Mouse (Mus musculus) layer of hippocampus, postnatal 25 days (tissue): ENCODE results near the gene U2af2. TPM values are rescaled to one million over a fixed set of nuclear protein-coding genes. Genes with fewer than 3 reads are reported as not detected.

Experiments
- DNase-seq, 2 experiments: peaks; one replicate each; pipeline ENCODE4 v3.0.0; 2022; ENCODE audit warnings: mixed read lengths in 2 of 2, low spot score in 1 of 2; ENCODE audit errors: extremely low spot score in 1 of 2
- total RNA-seq, 2 experiments: library from RNA; stranded (reverse); gene quantifications; 2 replicates each; pipeline ENCODE4 v1.2.3; 2021

The U2af2 gene
- total RNA-seq, 2 experiments from 2014 or later: 170 to 180 TPM

- no peak for DNase-seq
Observed at GRCm38 (mm10) chr7:5036136-5036535, 25.8 kb upstream of the U2af2 start.

DNA sequence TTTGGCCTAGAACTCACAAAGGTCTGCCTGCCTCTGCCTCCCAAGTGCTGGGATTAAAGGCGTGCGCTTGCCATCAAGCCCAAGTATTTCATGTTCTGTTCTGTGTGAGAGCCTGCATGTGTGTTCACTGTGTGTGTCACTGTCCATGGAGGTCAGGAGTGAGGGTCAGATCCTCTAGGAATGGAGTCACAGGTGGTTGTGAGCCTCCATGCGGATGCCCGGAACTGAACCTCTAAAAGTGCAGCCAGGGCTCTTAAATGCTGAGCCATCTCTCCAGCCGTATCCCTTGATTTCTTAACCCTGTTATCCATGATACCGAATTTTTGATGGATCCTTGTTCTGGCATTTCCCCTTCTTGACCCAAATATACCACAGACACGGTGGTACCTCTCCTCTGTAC, 24.9 kb upstream of the U2af2 start:
- DNase-seq: no peak

DNA sequence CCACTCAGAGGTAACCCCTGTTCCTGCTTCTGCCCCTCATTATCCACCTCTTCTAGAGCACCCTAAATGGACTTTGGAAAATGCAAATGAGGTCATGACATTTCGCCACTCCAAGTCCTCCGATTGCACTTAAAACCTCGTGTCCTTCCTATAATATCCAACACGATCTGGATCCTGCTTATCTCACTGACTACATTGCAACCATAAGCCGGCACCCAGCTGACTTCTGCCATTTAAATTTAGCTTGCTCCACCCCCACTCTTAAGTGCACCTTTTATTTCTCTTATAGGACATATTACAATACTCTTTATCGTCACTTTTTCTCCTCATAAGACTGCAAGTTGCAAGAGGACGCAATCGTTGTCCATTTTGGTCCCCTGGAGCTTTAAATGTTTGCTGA, 24.5 kb upstream of the U2af2 start:
- DNase-seq: no peak

DNA sequence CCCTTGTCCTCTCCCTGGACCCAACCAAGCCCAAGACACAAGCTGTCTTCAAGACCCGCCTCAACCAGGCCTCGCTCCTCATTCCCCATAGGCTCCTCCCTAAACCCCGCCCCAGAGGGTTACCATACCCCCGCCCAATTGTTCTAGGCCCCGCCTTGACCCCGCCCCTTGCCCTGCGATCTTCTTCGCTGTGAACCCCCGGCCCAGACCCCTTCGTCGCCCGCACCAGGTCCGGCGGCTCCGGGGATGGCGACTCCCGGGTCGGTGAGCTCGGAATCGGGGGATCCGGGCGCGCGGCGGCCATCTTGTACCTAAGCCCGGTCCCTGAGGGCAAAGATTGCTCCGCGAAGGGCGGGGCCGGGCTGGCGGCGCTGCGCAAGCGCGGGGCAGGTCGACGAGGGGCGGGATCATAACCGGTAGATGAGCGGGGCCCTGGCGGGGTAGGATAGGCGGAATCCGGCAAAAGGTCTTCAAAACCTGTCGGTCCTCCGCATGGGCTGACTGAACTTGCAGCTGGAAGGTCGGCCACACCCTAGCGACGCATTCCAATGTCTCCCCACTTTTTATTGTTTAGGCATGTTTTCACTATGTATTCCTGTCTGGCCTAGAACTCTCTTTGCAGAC, 23.7 kb upstream of the U2af2 start, which contains the start of gene Zfp784:
Gene Zfp784 (minus strand): TSS at position 338 of the 624 bp plus-strand sequence.
- peak; percentile 80 to 96 for DNase-seq

DNA sequence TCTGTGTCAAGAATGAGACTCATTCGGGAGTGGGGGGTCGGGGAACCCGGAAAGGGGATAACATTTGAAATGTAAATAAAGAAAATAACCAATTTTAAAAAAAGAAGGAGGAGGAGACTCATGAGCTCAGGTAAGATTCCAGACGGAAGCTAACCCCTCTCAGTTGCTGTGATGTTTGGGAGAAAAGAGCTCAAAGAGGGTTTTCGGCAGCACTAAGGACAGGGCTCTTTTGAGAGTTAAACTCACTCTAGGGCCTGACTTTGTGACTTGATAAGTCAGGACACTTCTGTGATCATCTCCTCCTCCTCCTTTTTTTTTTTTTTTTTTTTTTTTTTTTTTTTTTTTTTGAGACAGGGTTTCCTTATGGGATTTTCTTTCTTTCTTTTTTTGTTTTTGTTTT, 23.0 kb upstream of the U2af2 start:
- DNase-seq: no peak

DNA sequence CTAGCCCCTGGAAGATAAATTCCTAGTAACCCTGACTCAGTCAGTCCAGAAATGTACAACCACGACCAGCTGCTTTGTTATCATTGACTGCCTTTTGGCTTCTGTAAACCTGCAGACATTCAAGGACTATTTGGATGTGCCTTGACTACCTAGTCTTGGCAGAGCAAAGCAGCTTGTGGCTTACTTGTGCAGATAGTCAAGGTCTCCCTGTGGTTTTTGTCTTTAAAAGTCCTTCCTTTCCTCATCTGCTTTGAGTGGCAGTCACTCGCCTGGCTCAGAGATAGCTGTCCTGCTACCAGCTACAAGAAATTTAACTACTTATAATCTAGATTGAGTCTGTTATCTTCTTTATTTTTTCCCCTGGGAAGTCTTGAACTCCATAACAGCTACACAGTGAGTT, 17.0 kb upstream of the U2af2 start:
- no peak for DNase-seq

- DNase-seq: no peak
Observed at GRCm38 (mm10) chr7:5046112-5046511, 15.8 kb upstream of the U2af2 start.

DNA sequence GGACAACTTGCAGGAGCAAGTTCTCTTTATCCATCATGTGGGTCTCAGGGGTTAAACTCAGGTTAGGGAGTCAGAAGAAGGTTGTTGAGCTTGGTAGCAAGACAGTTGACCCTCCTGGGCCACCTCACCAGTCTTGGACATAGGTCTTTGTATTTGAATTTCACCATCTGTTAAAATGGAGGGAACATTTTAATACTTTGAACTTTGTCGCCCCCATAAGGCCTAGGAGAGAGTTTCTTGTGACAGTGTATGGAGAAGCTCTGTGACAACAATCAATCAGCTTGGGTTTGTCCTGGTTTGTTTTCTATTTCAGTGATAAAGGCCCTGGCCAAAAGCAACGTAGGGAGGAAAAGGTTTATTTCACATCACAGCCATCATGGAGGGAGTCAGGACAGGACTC, 14.6 kb upstream of the U2af2 start:
- DNase-seq: no peak

- peak; percentile 73 to 81 for DNase-seq
Observed at GRCm38 (mm10) chr7:5051193-5052192, 10.4 kb upstream of the U2af2 start, which contains the start of gene Zfp580. Gene Zfp580 (plus strand): TSS chr7:5051538.

- DNase-seq: no peak
Observed at GRCm38 (mm10) chr7:5052438-5052837, 9.5 kb upstream of the U2af2 start.

DNA sequence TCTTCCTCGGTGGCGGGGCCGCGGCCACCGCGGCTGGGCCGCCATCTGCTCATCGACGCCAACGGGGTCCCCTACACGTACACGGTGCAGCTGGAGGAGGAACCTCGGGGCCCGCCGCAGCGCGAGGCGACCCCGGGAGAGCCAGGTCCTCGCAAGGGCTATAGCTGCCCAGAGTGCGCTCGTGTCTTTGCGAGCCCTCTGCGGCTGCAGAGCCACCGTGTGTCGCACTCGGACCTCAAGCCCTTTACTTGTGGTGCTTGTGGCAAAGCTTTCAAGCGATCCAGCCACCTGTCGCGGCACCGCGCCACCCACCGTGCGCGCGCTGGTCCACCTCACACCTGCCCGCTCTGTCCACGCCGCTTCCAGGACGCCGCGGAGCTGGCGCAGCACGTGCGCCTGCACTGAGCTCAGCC, 9.0 kb upstream of the U2af2 start:
- no peak for DNase-seq

GRCm38 (mm10) chr7:5053456-5054179, 8.3 kb upstream of the U2af2 start:
- peak; percentile 56 for DNase-seq

DNA sequence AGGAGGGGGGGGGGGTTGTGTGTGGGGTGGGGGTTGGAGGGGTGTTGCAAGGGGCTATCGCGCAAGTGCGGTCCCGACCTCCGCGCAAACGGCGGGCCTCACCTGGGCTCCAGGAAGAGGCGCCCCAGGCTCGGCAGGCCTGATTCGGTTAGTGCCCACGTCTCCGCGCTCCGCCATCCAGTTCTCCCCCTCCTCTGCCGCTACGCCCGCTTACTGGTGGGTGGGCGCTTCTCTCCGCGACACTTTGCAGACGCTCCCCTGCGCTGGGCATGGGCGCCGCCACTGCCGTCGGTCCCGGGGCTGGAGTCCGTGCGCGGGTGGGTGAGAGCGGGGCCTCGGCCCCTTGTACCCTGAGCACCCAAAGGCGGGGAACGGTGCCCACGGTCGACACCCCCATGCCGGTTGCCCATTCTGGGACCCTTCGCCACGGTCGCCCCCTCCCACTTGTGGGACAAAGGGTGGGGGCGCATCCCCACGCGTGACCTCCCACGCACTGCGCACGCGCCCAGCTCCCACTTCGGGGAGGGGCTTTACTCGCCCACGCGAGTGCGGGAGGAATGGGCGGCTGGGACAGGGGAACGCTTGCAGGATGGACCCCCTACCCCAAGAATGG, 5.2 kb upstream of the U2af2 start:
- DNase-seq: peak; percentile 61 to 77

DNA sequence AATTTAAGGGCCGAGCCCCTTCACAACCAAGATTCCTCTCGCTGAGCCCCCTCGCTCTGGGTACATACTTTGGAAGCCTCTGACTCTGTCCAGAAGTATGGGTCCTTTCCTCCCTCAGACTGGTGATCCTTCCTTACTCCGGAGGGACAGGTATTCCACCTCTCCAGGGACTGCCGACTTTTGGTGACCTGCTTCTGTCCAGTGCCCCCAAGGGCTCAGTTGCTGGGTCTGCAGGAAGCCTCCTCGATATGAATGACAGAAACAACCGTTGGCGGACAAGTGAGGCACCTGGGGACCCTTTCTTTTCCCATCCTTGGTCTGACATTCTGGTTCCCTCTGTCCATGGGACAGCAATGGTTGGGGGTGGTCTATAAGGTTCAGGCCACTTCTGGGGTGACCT, 4.6 kb upstream of the U2af2 start:
- DNase-seq: no peak

DNA sequence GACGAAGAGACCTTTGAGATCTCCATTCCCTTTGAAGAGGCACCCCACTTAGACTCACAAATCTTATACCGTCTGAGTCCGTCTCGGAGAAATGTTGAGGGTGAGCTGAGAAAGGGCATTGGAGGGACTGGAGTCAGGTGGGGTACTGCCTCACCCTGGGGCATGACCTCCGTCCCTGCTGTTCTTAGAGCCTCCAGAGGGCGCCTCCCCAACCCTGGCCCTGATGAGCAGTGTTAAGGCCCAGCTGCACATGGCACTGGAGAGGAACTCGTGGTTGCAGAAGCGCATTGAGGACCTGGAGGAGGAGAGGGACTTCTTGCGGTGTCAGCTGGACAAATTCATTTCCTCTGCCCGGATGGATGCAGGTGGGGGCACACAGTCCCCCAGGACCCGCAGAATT, 4.1 kb upstream of the U2af2 start:
- DNase-seq: no peak

- DNase-seq: no peak
Observed at GRCm38 (mm10) chr7:5058631-5059030, 3.3 kb upstream of the U2af2 start.

DNA sequence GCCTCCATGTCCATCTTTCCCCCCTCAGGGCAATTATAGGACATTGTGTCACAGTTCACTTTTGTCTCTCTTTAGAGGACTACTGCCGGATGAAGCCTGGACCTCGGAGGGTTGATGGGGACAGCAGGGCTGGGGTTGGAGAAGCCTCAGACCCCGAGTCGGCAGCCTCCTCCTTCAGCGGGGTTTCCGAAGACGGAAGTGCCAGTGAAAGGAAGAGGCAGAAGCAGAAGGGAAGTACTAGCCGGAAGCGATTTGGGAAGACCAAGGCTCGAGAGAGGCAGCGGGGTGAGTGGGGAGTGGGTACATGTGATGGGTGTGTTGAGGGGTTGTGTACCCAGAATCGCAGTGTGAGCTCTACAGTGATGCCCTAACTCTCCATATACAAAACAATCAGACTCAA, 2.5 kb upstream of the U2af2 start:
- DNase-seq: no peak

DNA sequence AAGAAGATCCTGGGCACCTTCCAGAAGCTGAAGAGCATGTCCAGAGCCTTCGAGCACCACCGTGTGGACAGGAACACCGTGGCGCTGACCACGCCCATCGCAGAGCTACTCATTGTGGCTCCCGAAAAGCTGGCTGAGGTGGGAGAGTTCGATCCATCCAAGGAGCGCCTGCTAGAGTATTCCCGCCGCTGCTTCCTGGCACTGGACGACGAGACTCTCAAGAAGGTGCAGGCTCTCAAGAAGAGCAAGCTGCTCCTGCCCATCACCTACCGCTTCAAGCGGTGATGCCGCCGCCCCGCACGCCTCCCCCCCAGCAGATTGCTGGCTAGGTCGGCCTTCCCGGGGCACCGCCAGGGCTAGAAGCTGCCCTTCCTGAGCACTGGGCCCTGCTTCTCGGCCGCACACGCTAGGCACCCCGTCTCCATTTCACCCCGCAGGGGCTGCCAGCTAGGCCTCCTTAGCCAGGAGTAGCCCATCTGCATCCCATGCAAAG, 1.7 kb upstream of the U2af2 start:
- peak; percentile 52 to 58 for DNase-seq

- peak; percentile 97 to 100 for DNase-seq
Observed at GRCm38 (mm10) chr7:5060944-5061773, 784 bp upstream of the U2af2 start.
